Mouse (Mus musculus) heart, embryonic 14.5 days (tissue): Measurements from ENCODE around the gene Tnik. TPM values are rescaled to one million over a fixed set of nuclear protein-coding genes. Genes with fewer than 3 reads are reported as not detected.
A peak's percentile ranks its signal among the peaks of the same experiment; 100 is the strongest.

Source experiments
- ATAC-seq: fragments of 200-750 bp; cut with Nextera tagmentation; 2 replicates; pipeline ENCODE4 v1.8.0; 2017; ENCODE audit warnings: low read depth, moderate TSS enrichment; ENCODE audit not compliant: insufficient number of reproducible peaks, insufficient read depth, low FRiP score
- H3K27ac ChIP-seq, 2 experiments: fragments of 200-500 bp in 1 of 2; fragments of 300-500 bp in 1 of 2; sonication (generic) in 1 of 2; replicated peaks in 1 of 2; 2 replicates each; pipeline ENCODE4 v1.5.1; 2012 to 2014; ENCODE audit warnings: low read depth in 2 of 2, low read length in 2 of 2, control low read depth in 1 of 2, mild to moderate bottlenecking in 1 of 2, mixed read lengths in 1 of 2; ENCODE audit not compliant: control insufficient read depth in 1 of 2, insufficient read depth in 1 of 2
- H3K27me3 ChIP-seq: fragments of 300-500 bp; sonication (generic); 2 replicates; pipeline ENCODE4 v1.6.1; 2014; ENCODE audit warnings: mild to moderate bottlenecking, low read length, control low read depth; ENCODE audit not compliant: control insufficient read depth, insufficient read depth
- H3K36me3 ChIP-seq: fragments of 300-500 bp; sonication (generic); 2 replicates; pipeline ENCODE4 v1.6.1; 2014; ENCODE audit warnings: mild to moderate bottlenecking, control low read depth, low read length, mixed read lengths; ENCODE audit not compliant: control insufficient read depth, insufficient read depth
- H3K4me1 ChIP-seq, 2 experiments: fragments of 200-500 bp in 1 of 2; fragments of 300-500 bp in 1 of 2; sonication (generic) in 1 of 2; 2 replicates each; pipeline ENCODE4 v1.6.1; 2012 to 2014; ENCODE audit warnings: low read length in 2 of 2, control low read depth in 1 of 2, mixed read lengths in 1 of 2; ENCODE audit not compliant: control insufficient read depth in 2 of 2, insufficient read depth in 2 of 2
- H3K4me2 ChIP-seq: fragments of 300-500 bp; sonication (generic); 2 replicates; pipeline ENCODE4 v1.6.1; 2014; ENCODE audit warnings: mild to moderate bottlenecking, low read length
- H3K4me3 ChIP-seq, 2 experiments: fragments of 200-500 bp in 1 of 2; fragments of 300-500 bp in 1 of 2; sonication (generic) in 1 of 2; 2 replicates each; pipeline ENCODE4 v1.5.1; 2012 to 2014; ENCODE audit warnings: low read length in 2 of 2, mild to moderate bottlenecking in 2 of 2, control low read depth in 1 of 2, low read depth in 1 of 2, moderate library complexity in 1 of 2; ENCODE audit not compliant: control insufficient read depth in 1 of 2, insufficient read depth in 1 of 2
- H3K9ac ChIP-seq: fragments of 300-500 bp; sonication (generic); 2 replicates; pipeline ENCODE4 v1.6.1; 2014; ENCODE audit warnings: mild to moderate bottlenecking, low read length
- H3K9me3 ChIP-seq: fragments of 300-500 bp; sonication (generic); 2 replicates; pipeline ENCODE4 v1.6.1; 2016; ENCODE audit warnings: low read length, control low read depth; ENCODE audit not compliant: control insufficient read depth
- WGBS: fragments of 180-500 bp; shearing (Covaris S2); extraction: QIAGEN DNeasy Blood & Tissue Kit; methylation state at CpG from one replicate; pipeline ENCODE4 v1.1.7; 2014; 5-methylcytosine and 5-hydroxymethylcytosine counted together
- polyA plus RNA-seq: library from polyadenylated mRNA; unstranded; fragments of >200 nt; fragmentation: Nextera tagmentation; extraction: Ambion mirVana; gene quantifications from 2 replicates; pipeline ENCODE4 v1.2.1, GENCODE M21; 2014

The Tnik gene
- polyA plus RNA-seq, 1 experiment from 2014 or later = 13.7 TPM

DNA sequence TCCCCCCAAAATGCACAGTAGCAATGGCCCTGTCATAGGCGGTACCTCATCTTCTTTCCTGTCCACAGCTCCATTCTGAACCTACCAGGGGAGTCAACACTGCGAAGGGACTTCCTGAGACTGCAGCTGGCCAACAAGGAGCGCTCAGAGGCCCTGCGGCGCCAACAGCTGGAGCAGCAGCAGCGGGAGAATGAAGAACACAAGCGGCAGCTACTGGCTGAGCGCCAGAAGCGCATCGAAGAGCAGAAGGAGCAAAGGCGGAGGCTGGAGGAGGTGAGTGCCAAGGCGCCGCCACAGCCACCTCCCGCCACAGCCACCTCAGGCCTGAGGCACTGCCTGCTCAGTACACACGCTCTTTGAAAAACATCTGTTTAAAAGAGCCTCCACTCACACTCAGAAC lies 314.3 kb downstream of the Tnik start:
- Histone ChIP-seq H3K36me3 (no peaks in the 10 kb centered on the region; the same call in 1 of the 2 replicates), H3K4me2 (peak overlapping the region; percentile 47), H3K27ac (no peak overlapping the region), H3K4me3 (no peak overlapping the region), H3K4me1 (peaks cover 3 to 5% of the 10 kb centered on the region in 2 experiments), H3K27me3 (no peaks in the 10 kb centered on the region), H3K9ac (no peak overlapping the region; the same call in 1 of the 2 replicates), H3K9me3 (no peaks in the 10 kb centered on the region)
- no peak for ATAC-seq
- 20% methylated on average over 15 of the region's 15 CpGs for WGBS

DNA sequence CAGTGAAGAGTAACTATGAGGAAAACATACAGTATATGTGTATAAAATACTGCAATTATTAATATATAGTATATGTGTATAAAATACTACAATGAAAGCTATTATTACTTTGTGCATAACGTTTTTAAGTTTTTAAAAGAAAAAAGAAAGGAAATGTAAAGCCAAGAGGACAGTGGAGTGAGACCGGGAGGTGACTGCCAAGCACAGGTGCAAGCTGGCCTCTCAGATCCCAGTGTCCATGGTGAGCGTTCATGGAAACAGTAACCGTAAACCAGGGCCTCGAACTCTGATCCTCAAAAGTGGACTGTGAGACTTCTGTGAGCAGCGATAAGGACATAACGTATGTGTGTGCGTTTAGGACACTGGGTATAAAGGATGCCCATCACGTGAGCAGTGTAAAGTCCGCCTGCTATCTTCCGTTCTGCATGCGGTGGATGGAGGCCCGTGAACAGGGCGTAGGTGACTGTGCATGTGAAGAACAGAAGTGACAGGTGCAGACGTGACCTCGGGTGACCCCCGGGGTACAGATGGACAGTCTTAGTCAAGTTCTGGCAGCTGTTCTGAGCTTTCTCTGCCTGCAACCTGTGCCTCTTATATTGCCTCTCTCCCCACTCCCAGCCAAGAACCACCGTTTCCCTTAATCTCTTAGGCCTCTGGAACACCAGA lies 316.1 kb downstream of the Tnik start:
- Histone ChIP-seq H3K27ac (no peak overlapping the region), H3K27me3 (no peaks in the 10 kb centered on the region), H3K4me2 (no peak overlapping the region), H3K4me1 (peaks cover 3 to 5% of the 10 kb centered on the region in 2 experiments), H3K36me3 (no peaks in the 10 kb centered on the region; the same call in 1 of the 2 replicates), H3K9me3 (no peaks in the 10 kb centered on the region), H3K9ac (no peak overlapping the region), H3K4me3 (no peak overlapping the region)
- no peak for ATAC-seq
- 82% methylated on average over 18 of the region's 18 CpGs for WGBS

DNA sequence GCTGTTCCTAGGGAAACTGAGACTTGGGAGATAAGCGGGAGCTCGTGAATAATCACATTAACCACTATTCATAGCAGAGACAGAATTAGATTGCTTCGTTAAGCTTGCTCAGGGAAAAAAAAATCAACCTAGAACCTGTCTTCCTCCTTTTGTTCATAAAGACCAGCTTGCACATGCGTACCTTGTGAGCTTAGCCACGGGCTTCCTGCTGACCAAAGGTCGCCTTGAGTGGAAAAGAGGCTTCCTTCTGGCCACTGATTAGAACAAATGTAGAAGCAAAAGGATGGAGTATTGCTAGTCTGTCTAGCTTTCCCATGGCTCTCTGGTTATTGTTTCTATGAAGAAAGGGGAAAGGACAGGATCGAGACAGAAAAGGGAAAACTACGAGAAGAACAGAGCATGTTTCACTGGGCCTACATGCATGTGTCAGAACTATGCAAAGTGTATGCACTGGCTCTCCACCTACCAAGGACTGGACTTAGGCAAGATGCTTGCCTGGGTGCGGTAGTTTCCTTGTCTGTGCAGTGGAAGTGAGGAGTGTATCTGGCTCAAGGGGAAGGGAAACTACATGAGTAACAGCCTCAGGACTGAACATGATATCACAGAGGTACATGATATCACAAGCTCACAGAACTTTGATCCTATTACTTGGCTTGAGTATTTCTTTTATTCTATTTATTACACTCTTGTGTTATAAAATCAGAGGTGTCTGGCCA lies 322.9 kb downstream of the Tnik start:
- WGBS = 78% methylated on average over 9 of the region's 9 CpGs
- Histone ChIP-seq H3K9ac (no peak overlapping the region), H3K27me3 (no peaks in the 10 kb centered on the region), H3K4me3 (no peak overlapping the region), H3K9me3 (0 out of 2 replicates have a peak, but pooled peaks cover 3% of the 10 kb centered on the region), H3K36me3 (no peaks in the 10 kb centered on the region), H3K27ac (no peak overlapping the region), H3K4me2 (no peak overlapping the region), H3K4me1 (no peaks in the 10 kb centered on the region)
- ATAC-seq = no peak

DNA sequence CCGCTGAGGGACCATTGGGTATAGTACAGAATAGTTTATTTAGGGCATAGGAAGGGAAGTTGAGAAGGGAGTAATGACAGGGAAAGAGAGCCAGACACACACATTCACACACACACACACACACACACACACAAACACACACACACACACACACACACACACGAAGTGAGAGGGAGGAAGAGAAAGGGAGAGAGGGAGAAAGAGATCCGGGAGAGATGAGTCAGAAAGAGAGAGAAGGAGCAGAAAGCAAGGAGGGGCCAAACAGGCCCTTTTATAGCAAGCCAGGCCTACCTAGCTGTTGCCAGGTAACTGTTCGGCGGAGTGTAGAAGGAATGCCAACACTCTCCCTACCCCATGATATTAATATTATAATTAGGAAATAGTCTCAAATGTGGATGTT lies 324.8 kb downstream of the Tnik start:
- WGBS = 76% methylated on average over 5 of the region's 5 CpGs
- no peak for ATAC-seq

GRCm38 (mm10) chr3:28591345-28591744 lies 328.3 kb downstream of the Tnik start:
- no peak for ATAC-seq
- WGBS = 69% methylated on average over 7 of the region's 7 CpGs

More for the DNA sequence above, 324.8 kb downstream of the Tnik start:
- H3K4me1 ChIP-seq = peaks cover under 1 to 6% of the 10 kb centered on the region in 2 experiments; a peak in 2 of 4 replicates
- H3K27ac ChIP-seq = no peak overlapping the region
- no peak overlapping the region for H3K4me2 ChIP-seq
- no peaks in the 10 kb centered on the region for H3K36me3 ChIP-seq
- H3K9ac ChIP-seq = no peak overlapping the region
- H3K9me3 ChIP-seq = 0 out of 2 replicates have a peak, but pooled peaks cover 3% of the 10 kb centered on the region
- no peaks in the 10 kb centered on the region for H3K27me3 ChIP-seq
- no peak overlapping the region for H3K4me3 ChIP-seq

GRCm38 (mm10) chr3:28593922-28594321 lies 330.9 kb downstream of the Tnik start:
- H3K27ac ChIP-seq = no peak overlapping the region
- H3K9ac ChIP-seq = no peak overlapping the region
- ATAC-seq = no peak
- no peaks in the 10 kb centered on the region for H3K27me3 ChIP-seq
- H3K4me2 ChIP-seq = no peak overlapping the region
- H3K4me3 ChIP-seq = no peak overlapping the region
- 0 out of 2 replicates have a peak, but pooled peaks cover 3% of the 10 kb centered on the region for H3K9me3 ChIP-seq
- peaks cover 23% of the 10 kb centered on the region for H3K36me3 ChIP-seq
- peaks cover 3 to 7% of the 10 kb centered on the region in 2 experiments; a peak in 3 of 4 replicates for H3K4me1 ChIP-seq
- 86% methylated on average over 16 of the region's 16 CpGs for WGBS

More at GRCm38 (mm10) chr3:28591345-28591744, 328.3 kb downstream of the Tnik start:
- no peaks in the 10 kb centered on the region for H3K27me3 ChIP-seq
- no peak overlapping the region for H3K4me3 ChIP-seq
- H3K27ac ChIP-seq = no peak overlapping the region
- no peak overlapping the region for H3K4me2 ChIP-seq
- H3K9me3 ChIP-seq = 0 out of 2 replicates have a peak, but pooled peaks cover 3% of the 10 kb centered on the region
- H3K9ac ChIP-seq = no peak overlapping the region
- peaks cover 11% of the 10 kb centered on the region for H3K36me3 ChIP-seq
- H3K4me1 ChIP-seq = peaks cover 3 to 7% of the 10 kb centered on the region in 2 experiments; a peak in 3 of 4 replicates

GRCm38 (mm10) chr3:28599476-28599875 lies 336.5 kb downstream of the Tnik start:
- Histone ChIP-seq H3K4me1 (no peaks in the 10 kb centered on the region; a peak in 1 of 4 replicates), H3K9ac (no peak overlapping the region), H3K9me3 (no peaks in the 10 kb centered on the region), H3K27me3 (no peaks in the 10 kb centered on the region), H3K36me3 (peaks cover 25% of the 10 kb centered on the region), H3K27ac (no peak overlapping the region), H3K4me2 (no peak overlapping the region), H3K4me3 (no peak overlapping the region)
- whole genome bisulfite sequencing = 87% methylated on average over 2 of the region's 2 CpGs
- ATAC-seq = no peak
